Mouse (Mus musculus) liver, adult 2 months (tissue): ENCODE results near the gene Sf3b2.

Source experiments
- CTCF ChIP-seq: fragments of 200-500 bp; IDR thresholded peaks from 2 replicates; pipeline ENCODE4 v1.5.1; 2011; ENCODE audit warnings: low read depth, low read length, control low read depth
- POLR2A ChIP-seq: fragments of 200-500 bp; IDR thresholded peaks from 2 replicates; pipeline ENCODE4 v1.6.1; 2011; ENCODE audit warnings: low read length, control low read depth; ENCODE audit not compliant: insufficient read depth; ENCODE audit errors: extremely low read depth

GRCm38 (mm10) chr19:5341360-5341759 is 46.1 kb upstream of the Sf3b2 start:
- TF ChIP-seq CTCF (no peak), POLR2A (no peak)
